Mouse (Mus musculus): ENCODE measurements around the gene Wdr92. TPM values are rescaled to one million over a fixed set of nuclear protein-coding genes. Genes with fewer than 3 reads are reported as not detected.
A peak's percentile ranks its signal among the peaks of the same experiment; 100 is the strongest.

Wdr92 gene
- total RNA-seq (2021) (10 to 100 TPM; 13.0 to 17.0 TPM), polyA plus RNA-seq (2012; rRNA removed) (4.5 and 4.6 TPM in 2 replicates)
- long read RNA-seq, transcript Wdr92-201 (8 exons, 2,002 nt) = major isoform, 17 of 19 reads
- long read RNA-seq, partial matches to known transcripts = 0 of 19 reads
- long read RNA-seq, other reads (novel, unspliced or antisense) = 2 of 19 reads

GRCm38 (mm10) chr11:17181807-17182206 lies at the start of gene Wdr92:
Gene Wdr92 (plus strand): TSS chr11:17182107.
- no peak for DNase-seq

- DNase-seq = no peak
Measured at GRCm38 (mm10) chr11:17135638-17136037, 46.3 kb upstream of the Wdr92 start.

- no peak for DNase-seq
Measured at GRCm38 (mm10) chr11:17138306-17139033, 43.4 kb upstream of the Wdr92 start.

GRCm38 (mm10) chr11:17158858-17159737 lies 22.8 kb upstream of the Wdr92 start, which contains the start of gene Ppp3r1:
Gene Ppp3r1 (plus strand): TSS chr11:17159263.
- peak; percentile 98 for DNase-seq

- peak; percentile 61 for DNase-seq
Measured at GRCm38 (mm10) chr11:17159738-17160241, 22.1 kb upstream of the Wdr92 start.

GRCm38 (mm10) chr11:17160242-17160641 lies 21.7 kb upstream of the Wdr92 start:
- DNase-seq = peak; percentile 71

GRCm38 (mm10) chr11:17163956-17164355 lies 18.0 kb upstream of the Wdr92 start:
- no peak for DNase-seq

- DNase-seq = no peak
Measured at GRCm38 (mm10) chr11:17166627-17167026, 15.3 kb upstream of the Wdr92 start.

- DNase-seq = no peak
Measured at GRCm38 (mm10) chr11:17169262-17169661, 12.6 kb upstream of the Wdr92 start.

GRCm38 (mm10) chr11:17170938-17171729 lies 10.8 kb upstream of the Wdr92 start:
- DNase-seq = no peak

GRCm38 (mm10) chr11:17172300-17172699 lies 9.6 kb upstream of the Wdr92 start:
- DNase-seq = no peak

GRCm38 (mm10) chr11:17176638-17177037 lies 5.3 kb upstream of the Wdr92 start:
- no peak for DNase-seq

- no peak for DNase-seq
Measured at GRCm38 (mm10) chr11:17180753-17181152, 1.2 kb upstream of the Wdr92 start.

GRCm38 (mm10) chr11:17183165-17183564 lies 1.3 kb downstream of the Wdr92 start:
- DNase-seq = no peak

- DNase-seq = no peak
Measured at GRCm38 (mm10) chr11:17187649-17188048, 5.7 kb downstream of the Wdr92 start.

- no peak for DNase-seq
Measured at GRCm38 (mm10) chr11:17188786-17189185, 6.9 kb downstream of the Wdr92 start.

- no peak for DNase-seq
Measured at GRCm38 (mm10) chr11:17192151-17192844, 10.4 kb downstream of the Wdr92 start.

GRCm38 (mm10) chr11:17199170-17199569 lies 17.3 kb downstream of the Wdr92 start:
- no peak for DNase-seq

- no peak for DNase-seq
Measured at GRCm38 (mm10) chr11:17199840-17200501, 18.1 kb downstream of the Wdr92 start.

- DNase-seq = no peak
Measured at GRCm38 (mm10) chr11:17200936-17201335, 19.0 kb downstream of the Wdr92 start.
